In the genomic region with DNA sequence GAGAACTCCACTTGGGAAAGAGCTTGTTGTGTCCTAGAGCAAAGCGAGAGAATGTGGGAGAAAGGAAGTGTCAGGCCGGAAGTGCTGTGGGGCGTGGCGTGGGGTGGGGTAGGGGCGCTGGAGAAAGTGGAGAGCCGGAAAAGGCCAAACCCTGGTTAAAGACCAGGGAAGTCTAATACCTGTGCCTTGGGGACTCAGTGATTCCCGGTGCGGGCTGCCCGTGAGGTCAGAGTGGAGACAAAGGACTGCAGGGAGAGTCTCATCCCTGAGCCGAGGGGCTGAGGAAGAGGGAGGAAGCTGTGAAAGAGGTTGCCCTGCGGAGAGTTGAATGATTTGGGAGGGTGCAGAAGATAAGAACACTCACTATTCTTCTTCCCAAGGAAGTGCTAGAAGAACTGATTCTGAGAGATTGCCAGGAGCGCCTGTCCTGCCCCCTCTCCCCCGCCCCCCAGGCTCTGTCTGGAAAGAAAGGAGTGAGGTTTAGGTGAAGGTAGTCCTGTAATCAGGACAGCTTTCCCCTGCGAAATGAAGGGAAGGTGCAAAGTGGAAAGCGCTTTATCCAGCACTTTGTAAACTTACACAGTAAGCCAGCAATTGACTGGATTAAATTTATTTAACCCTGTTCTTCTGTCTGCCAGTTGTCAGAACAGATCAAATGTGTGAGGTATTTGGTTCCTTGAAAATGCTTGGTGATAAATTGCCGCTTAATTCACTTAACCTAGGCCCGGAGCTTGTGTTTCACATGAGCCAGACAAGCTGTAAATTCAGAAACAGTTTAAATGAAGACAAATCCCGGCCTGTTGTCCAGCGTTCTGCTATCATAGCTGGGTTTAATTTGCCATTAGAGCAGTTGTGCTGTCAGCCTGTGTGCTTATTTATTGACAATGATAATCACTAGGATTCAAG, we compare ENCODE assay signal across 8 mouse cellular contexts. TPM values are rescaled to one million over a fixed set of nuclear protein-coding genes. Genes with fewer than 3 reads are reported as not detected.
A peak's percentile ranks its signal among the peaks of the same experiment; 100 is the strongest.
DNase-seq lines count a peak whose midpoint lies in the region; ATAC-seq and TF ChIP-seq lines count a peak whose summit lies in the region.

No protein-coding gene starts in this region.

- H3K4me2 ChIP-seq in heart, embryonic 15.5 days = peak overlapping the region; percentile 68
- H3K4me2 ChIP-seq in limb, embryonic 11.5 days (ENCODE audit: low read depth, severe bottlenecking) = peak overlapping the region; percentile 43; the same call in 1 of the 2 replicates
- H3K4me2 ChIP-seq in midbrain, embryonic 12.5 days (replicated peaks) = peak overlapping the region; percentile 49

- in situ Hi-C loops in ES-E14 (cut with MboI; ENCODE audit: low sequenced_read_pairs in 2 of 2, unreplicated experiment in 2 of 2) = no loop called here

- H3K36me3 ChIP-seq in ES-E14 (ENCODE audit: control insufficient read depth, insufficient read depth, low read length, poor library complexity, severe bottlenecking) = no peaks in the 10 kb centered on the region
- H3K36me3 ChIP-seq in embryonic facial prominence, embryonic 10.5 days (replicated peaks) = no peaks in the 10 kb centered on the region
- H3K36me3 ChIP-seq in heart, embryonic 15.5 days = no peaks in the 10 kb centered on the region
- no peaks in the 10 kb centered on the region for H3K36me3 ChIP-seq in limb, embryonic 11.5 days (ENCODE audit: control insufficient read depth, insufficient read depth, low read length)
- no peaks in the 10 kb centered on the region for H3K36me3 ChIP-seq in midbrain, embryonic 12.5 days

- no peak overlapping the region for H3K27ac ChIP-seq in ES-E14 (ENCODE audit: insufficient read depth, low read depth, low read length, poor library complexity, severe bottlenecking)
- H3K27ac ChIP-seq in embryonic facial prominence, embryonic 10.5 days (replicated peaks) = peak overlapping the region; percentile 78
- peak overlapping the region; percentile 28; the same call in 1 of the 2 replicates for H3K27ac ChIP-seq in heart, embryonic 15.5 days
- no peak overlapping the region for H3K27ac ChIP-seq in limb, embryonic 11.5 days (replicated peaks; ENCODE audit: low read depth, low read length)
- no peak overlapping the region; the same call in 1 of the 2 replicates for H3K27ac ChIP-seq in midbrain, embryonic 12.5 days (replicated peaks)

- peaks cover 0 to 8% of the 10 kb centered on the region in 2 experiments; a peak in 2 of 4 replicates for H3K4me1 ChIP-seq in ES-E14 (ENCODE audit: control insufficient read depth in 2 of 2, insufficient read depth in 2 of 2, low read length in 2 of 2, poor library complexity in 1 of 2)
- peaks cover 39% of the 10 kb centered on the region for H3K4me1 ChIP-seq in embryonic facial prominence, embryonic 10.5 days
- H3K4me1 ChIP-seq in heart, embryonic 15.5 days (replicated peaks) = peaks cover 14% of the 10 kb centered on the region
- peaks cover 6% of the 10 kb centered on the region for H3K4me1 ChIP-seq in limb, embryonic 11.5 days (ENCODE audit: control insufficient read depth, insufficient read depth, low read length)
- peaks cover 15% of the 10 kb centered on the region for H3K4me1 ChIP-seq in midbrain, embryonic 12.5 days

- DNase-seq in ES-E14 (ENCODE audit: low read depth, low spot score) = no peak
- peak; percentile 57 for DNase-seq in embryonic facial prominence, embryonic 10.5 days (ENCODE audit: low spot score)
- peak; percentile 52 for DNase-seq in limb, embryonic 11.5 days (ENCODE audit: low spot score)
- DNase-seq in left cerebral cortex, adult 11 months (ENCODE audit: low spot score) = no peak
- DNase-seq in thymus, postnatal 14 days = no peak

- peak overlapping the region; percentile 2 to 38; a peak in 3 of 4 replicates for H3K4me3 ChIP-seq in ES-E14 (ENCODE audit: insufficient read depth in 1 of 2, low read depth in 1 of 2, low read length in 2 of 2, poor library complexity in 1 of 2, severe bottlenecking in 1 of 2)
- H3K4me3 ChIP-seq in embryonic facial prominence, embryonic 10.5 days = peak overlapping the region; percentile 45
- H3K4me3 ChIP-seq in heart, embryonic 15.5 days = peak overlapping the region; percentile 41
- H3K4me3 ChIP-seq in limb, embryonic 11.5 days (ENCODE audit: low read depth, low read length) = no peak overlapping the region
- peak overlapping the region; percentile 30 for H3K4me3 ChIP-seq in midbrain, embryonic 12.5 days

- no peak overlapping the region for H3K9ac ChIP-seq in ES-E14 (ENCODE audit: insufficient read depth, low read depth, low read length, poor library complexity, severe bottlenecking)
- peak overlapping the region; percentile 26 for H3K9ac ChIP-seq in heart, embryonic 15.5 days
- peak overlapping the region; percentile 56 for H3K9ac ChIP-seq in limb, embryonic 11.5 days (ENCODE audit: low read length)
- H3K9ac ChIP-seq in midbrain, embryonic 12.5 days (replicated peaks) = peak overlapping the region; percentile 49

- WGBS in embryonic facial prominence, embryonic 10.5 days = 7% methylated on average over 19 of the region's 19 CpGs
- 15% methylated on average over 19 of the region's 19 CpGs for WGBS in heart, embryonic 15.5 days
- WGBS in limb, embryonic 11.5 days = 3% methylated on average over 19 of the region's 19 CpGs
- 14% methylated on average over 19 of the region's 19 CpGs for WGBS in midbrain, embryonic 12.5 days

- no peak; the same call in 1 of the 2 replicates for ATAC-seq in heart, embryonic 15.5 days (replicated peaks; ENCODE audit: insufficient number of reproducible peaks, insufficient read depth, low FRiP score, low read depth)
- no peak for ATAC-seq in limb, embryonic 11.5 days (ENCODE audit: insufficient number of reproducible peaks, low FRiP score, low TSS enrichment, low read depth)
- ATAC-seq in midbrain, embryonic 12.5 days (ENCODE audit: low FRiP score, low read depth) = no peak
- no peak for ATAC-seq in megakaryocyte, adult 5-6 weeks (ENCODE audit: poor library complexity, severe bottlenecking)

- H3K9me3 ChIP-seq in ES-E14 (ENCODE audit: control insufficient read depth, insufficient read depth, low read depth, low read length) = no peaks in the 10 kb centered on the region
- no peaks in the 10 kb centered on the region for H3K9me3 ChIP-seq in embryonic facial prominence, embryonic 10.5 days
- no peaks in the 10 kb centered on the region for H3K9me3 ChIP-seq in heart, embryonic 15.5 days (replicated peaks)
- no peaks in the 10 kb centered on the region for H3K9me3 ChIP-seq in limb, embryonic 11.5 days (ENCODE audit: control insufficient read depth, low read length)
- H3K9me3 ChIP-seq in midbrain, embryonic 12.5 days = no peaks in the 10 kb centered on the region

- no peaks in the 10 kb centered on the region for H3K27me3 ChIP-seq in embryonic facial prominence, embryonic 10.5 days (replicated peaks; ENCODE audit: low read depth, poor library complexity, severe bottlenecking)
- H3K27me3 ChIP-seq in heart, embryonic 15.5 days = no peaks in the 10 kb centered on the region
- no peaks in the 10 kb centered on the region for H3K27me3 ChIP-seq in limb, embryonic 11.5 days (ENCODE audit: control insufficient read depth, insufficient read depth, low read length)
- H3K27me3 ChIP-seq in midbrain, embryonic 12.5 days = no peaks in the 10 kb centered on the region

TF ChIP-seq in ES-E14, 5 proteins besides CTCF, POLR2A, EP300 and RAD21:
- TF ChIP-seq MAFK (IDR thresholded peaks at IDR 0.05; ENCODE audit: insufficient read depth, low read depth, low read length) = no peak
- no peak for TF ChIP-seq CHD2 (IDR thresholded peaks at IDR 0.05; ENCODE audit: low read depth, low read length)
- TF ChIP-seq ZC3H11A (IDR thresholded peaks at IDR 0.05; ENCODE audit: borderline replicate concordance, low read depth, low read length) = no peak
- TF ChIP-seq HCFC1 (IDR thresholded peaks at IDR 0.05; ENCODE audit: borderline replicate concordance, insufficient read depth, low read length) = no peak
- TF ChIP-seq ZNF384 (IDR thresholded peaks at IDR 0.05; ENCODE audit: low read depth, low read length) = no peak

RNA-seq across cellular contexts. Expression of gene Ptpn13, which starts 11.3 kb away (rescaled TPM):
- 11.9 and 12.6 TPM in 2 replicates for total RNA-seq in ES-E14 (2012; rRNA removed)
- polyA plus RNA-seq in embryonic facial prominence, embryonic 10.5 days (2016; fragmentation: Nextera tagmentation; extraction: Ambion mirVana) = 15.6 and 18.8 TPM in 2 replicates
- polyA plus RNA-seq in heart, embryonic 15.5 days (2015; fragmentation: Nextera tagmentation; extraction: Ambion mirVana) = 5.9 and 8.8 TPM in 2 replicates
- polyA plus RNA-seq in limb, embryonic 11.5 days (2014; fragmentation: Nextera tagmentation; extraction: Ambion mirVana) = 9.2 and 11.0 TPM in 2 replicates
- 19.1 and 21.0 TPM in 2 replicates for polyA plus RNA-seq in midbrain, embryonic 12.5 days (2016; fragmentation: Nextera tagmentation; extraction: Ambion mirVana)
- 0.09 and 0.23 TPM in 2 replicates for total RNA-seq in megakaryocyte, adult 5-6 weeks (2015)
- 0.04 and 0.33 TPM in 2 replicates for total RNA-seq in megakaryocyte, adult 5-6 weeks (2017)

Comparison
In these comparisons a context has a peak if more than half of its experiments do, and no peak if none do; other contexts are left out.
1. DNase-seq: peak in embryonic facial prominence, embryonic 10.5 days (single experiment) and limb, embryonic 11.5 days (single experiment); none in ES-E14 (single experiment), left cerebral cortex, adult 11 months (single experiment) and thymus, postnatal 14 days (single experiment).
2. H3K27ac ChIP-seq: peak in embryonic facial prominence, embryonic 10.5 days (single experiment) and heart, embryonic 15.5 days (single experiment); none in ES-E14 (single experiment), limb, embryonic 11.5 days (single experiment) and midbrain, embryonic 12.5 days (single experiment).
3. Peak in every context shown above with its lines, with median percentiles within 50 percentile points of each other: H3K4me2 ChIP-seq.